Mouse (Mus musculus) c-Kit-positive CD71-positive TER-119-negative erythroid progenitor cells, embryonic 14.5 days (primary cell): Measurements from ENCODE around the gene Lrp10.

ENCODE experiments used
- DNase-seq: peaks from one replicate; pipeline ENCODE4 v3.0.0-alpha.2; 2013; ENCODE audit warnings: low read depth

Gene Lrp10

GRCm38 (mm10) chr14:54475941-54476844, 12.3 kb downstream of the Lrp10 start, which contains the start of gene Rem2:
Gene Rem2 (plus strand): TSS chr14:54476100.
- no peak for DNase-seq

GRCm38 (mm10) chr14:54477172-54477909, 13.4 kb downstream of the Lrp10 start:
- no peak for DNase-seq

DNA sequence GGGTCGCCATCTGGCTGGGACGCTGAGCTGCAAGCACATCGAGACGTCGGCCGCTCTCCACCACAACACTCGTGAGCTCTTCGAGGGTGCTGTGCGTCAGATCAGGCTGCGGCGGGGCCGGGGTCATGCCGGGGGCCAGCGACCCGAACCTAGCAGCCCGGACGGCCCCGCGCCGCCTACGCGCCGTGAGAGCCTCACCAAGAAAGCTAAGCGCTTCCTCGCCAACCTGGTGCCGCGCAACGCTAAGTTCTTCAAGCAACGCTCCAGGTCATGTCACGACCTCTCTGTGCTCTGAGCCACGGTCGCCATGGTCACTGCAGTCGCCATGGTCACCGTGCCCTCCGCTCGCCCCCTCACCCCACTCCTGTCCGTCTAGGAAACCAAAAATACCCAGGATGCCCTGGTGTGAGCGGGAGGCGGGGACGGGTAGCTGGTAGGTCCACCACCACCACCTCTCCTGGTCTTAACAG, 15.5 kb downstream of the Lrp10 start:
- no peak for DNase-seq

GRCm38 (mm10) chr14:54480673-54481072, 16.7 kb downstream of the Lrp10 start:
- DNase-seq = no peak

GRCm38 (mm10) chr14:54481402-54481801, 17.5 kb downstream of the Lrp10 start:
- DNase-seq = no peak

- DNase-seq = peak; percentile 55
These were observed 18.6 kb downstream of the Lrp10 start for GRCm38 (mm10) chr14:54482498-54482897.

- no peak for DNase-seq
These were observed 22.0 kb downstream of the Lrp10 start for GRCm38 (mm10) chr14:54485899-54486298.

DNA sequence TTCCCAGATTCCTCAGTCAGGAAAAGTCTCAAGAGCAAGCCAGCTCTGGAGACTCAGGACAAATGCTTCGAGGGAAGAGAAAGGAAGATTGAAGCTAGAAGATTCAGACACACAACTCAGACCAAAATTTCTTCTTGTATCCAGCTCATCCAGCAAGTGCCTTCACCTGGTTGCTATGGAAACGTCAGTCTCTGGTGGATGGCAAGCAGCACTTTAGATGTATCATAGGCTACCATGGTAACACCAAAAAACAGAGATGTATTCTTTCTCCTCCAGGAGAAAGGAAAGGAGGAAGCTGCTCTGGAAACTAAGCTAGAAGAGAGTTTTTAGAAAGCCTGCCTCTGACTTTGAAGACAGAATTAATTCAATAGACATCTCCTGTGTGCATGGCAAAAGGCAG, 23.8 kb downstream of the Lrp10 start:
- no peak for DNase-seq

GRCm38 (mm10) chr14:54488350-54488749, 24.4 kb downstream of the Lrp10 start:
- no peak for DNase-seq

DNA sequence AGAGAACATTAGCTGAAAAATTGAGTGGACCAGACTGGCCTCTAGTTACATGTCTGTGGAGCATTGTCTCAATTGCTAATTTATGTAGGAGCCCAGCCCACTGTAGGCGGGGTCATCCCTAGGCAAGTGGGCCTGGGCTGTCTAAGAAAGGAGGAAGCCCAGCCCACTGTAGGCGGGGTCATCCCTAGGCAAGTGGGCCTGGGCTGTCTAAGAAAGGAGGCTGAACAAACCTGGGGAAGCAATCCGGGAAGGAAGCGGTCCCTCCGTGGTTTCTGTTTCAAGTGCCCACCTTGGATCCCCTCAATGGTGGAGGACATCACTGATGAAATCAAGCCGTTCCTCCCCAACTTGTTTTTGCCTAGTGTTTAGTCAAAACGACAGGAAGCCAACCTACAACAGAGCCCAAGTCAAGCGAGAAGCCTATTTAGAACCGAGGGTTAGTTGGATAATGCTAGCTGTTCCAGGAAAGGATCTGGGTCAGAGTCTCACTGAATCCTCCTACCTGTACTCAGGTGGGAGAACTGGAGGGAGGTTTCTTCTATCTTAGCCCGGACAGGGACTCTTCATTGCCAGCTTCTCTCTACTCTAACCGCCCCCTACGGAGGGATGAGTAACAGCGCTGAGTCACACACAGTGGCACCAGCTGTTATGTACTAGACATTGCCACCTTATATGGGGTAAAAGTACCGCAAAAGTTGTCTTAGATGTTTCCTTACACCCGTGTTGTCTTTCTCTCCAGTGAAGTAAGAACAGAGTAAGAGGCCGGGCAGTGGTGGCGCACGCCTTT, 28.6 kb downstream of the Lrp10 start:
- no peak for DNase-seq

- no peak for DNase-seq
These were observed 29.3 kb downstream of the Lrp10 start for GRCm38 (mm10) chr14:54493236-54493635.

GRCm38 (mm10) chr14:54494234-54494633, 30.3 kb downstream of the Lrp10 start:
- DNase-seq = peak; percentile 74

DNA sequence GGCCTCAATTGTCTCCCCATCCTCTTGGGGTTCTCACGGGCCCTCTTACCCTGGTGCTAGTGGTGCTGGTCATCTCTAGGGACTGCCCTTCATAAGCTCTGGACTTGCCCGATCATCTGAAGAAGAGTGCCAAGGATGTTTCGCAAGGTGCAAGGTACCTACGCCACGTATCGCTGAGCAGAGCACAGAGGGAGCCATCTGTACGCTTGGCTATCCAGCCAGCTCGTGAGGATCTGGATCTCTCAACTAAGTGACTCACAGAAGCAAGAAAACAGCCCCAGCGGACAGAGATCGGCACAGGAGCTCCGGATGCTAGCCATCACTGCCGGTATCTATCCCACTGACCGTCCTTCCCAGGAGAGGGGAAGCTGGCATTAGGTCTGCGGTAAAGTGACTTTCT, 32.8 kb downstream of the Lrp10 start:
- no peak for DNase-seq

DNA sequence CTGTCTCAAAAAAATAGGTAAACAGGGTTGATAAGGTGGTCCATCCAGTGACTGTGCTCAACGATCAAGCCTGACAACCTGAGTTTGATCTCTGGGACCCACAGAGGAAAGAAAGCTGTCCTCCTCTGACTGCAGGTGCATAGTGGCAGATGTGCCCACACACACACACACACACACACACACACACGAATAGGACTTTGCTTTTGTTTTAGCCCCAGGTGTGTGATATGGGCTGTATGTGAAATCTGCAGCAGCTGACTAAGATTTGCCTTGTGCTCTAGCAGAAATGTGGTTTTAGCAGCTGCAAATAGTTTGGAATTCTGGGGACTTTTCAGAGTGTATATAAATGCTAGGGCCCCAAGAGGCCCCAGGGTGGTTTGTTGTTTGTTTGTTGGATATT, 35.4 kb downstream of the Lrp10 start:
- DNase-seq = no peak

DNA sequence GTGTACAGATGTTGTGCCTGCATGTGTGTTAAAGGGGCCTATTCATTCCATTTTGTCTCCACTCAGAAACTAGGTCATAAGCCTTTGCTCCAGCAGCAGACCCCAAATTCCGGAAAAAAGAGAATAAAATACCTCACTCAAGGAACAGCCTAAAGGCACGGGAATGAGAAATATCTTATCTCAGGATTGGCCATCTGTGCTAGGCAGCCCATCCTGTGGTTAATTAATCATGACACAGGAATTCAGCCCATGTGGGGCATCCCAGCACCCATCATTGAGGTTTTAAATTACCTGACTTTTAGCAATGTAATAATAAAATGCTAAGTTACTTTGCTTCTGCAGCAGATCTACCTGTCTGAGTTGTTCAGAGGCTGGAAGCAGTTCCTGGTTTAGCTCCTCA, 37.4 kb downstream of the Lrp10 start:
- DNase-seq = no peak

DNA sequence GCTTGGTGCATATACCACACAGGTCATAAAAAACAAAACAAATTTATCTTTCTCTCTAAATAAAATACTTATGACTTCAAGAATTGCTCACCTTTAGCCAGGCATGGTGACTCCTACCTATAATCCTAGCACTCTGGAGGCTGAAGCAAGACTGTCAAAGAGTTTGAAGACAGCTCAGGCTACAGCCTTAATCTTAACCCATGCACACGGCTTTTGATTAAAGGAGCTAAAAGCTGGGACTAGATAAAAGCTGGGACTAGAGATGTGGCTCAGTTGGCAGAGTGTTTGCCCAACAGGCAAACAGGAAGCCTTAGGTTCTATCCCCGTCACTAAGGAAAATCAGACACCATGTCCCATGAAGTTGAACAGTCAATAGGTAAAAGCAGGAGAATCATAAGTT, 39.2 kb downstream of the Lrp10 start:
- no peak for DNase-seq

- DNase-seq = no peak
These were observed 45.8 kb downstream of the Lrp10 start for GRCm38 (mm10) chr14:54509774-54510173.

DNA sequence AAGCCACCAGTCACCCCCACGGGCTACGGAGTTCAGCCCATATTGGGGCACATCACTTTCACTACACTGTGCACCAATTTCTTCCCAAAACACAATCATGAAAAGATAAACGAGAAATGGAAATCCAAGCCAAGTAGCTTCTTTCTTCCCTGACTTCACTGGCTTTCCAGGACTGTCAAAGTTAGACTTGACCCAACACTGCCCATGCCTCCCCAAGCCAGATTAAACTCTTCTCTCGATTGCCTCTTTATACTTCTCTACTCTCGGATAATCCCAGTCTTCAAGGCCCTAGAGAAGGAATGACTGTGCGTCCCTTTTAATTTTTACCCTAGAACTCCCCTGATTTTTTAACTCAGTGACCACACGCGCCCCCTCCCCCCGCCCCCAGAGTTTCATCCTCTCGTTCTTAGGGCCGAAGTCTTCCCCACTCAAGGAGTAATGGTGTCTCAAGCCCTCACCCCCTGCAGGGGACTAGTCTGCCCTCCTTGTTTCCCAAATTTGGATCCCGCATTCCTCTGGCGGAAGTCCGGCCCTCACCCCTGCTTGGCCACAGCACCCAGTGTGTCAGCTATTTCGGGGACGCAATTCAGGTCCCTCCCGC, 52.9 kb downstream of the Lrp10 start:
- no peak for DNase-seq
